Mouse (Mus musculus) neural tube, embryonic 13.5 days (tissue): ENCODE measurements around the gene Pou3f4. TPM values are rescaled to one million over a fixed set of nuclear protein-coding genes. Genes with fewer than 3 reads are reported as not detected.
"Not testable (repeated sequence)": the region's sequence is repeated elsewhere in the genome, so short reads cannot be mapped to it uniquely, and the experiment has no call there.

ENCODE experiments used
- ATAC-seq: fragments of 200-750 bp; cut with Nextera tagmentation; 2 replicates; pipeline ENCODE4 v1.8.0; 2017; ENCODE audit warnings: low read depth, mild to moderate bottlenecking, moderate TSS enrichment, moderate library complexity
- H3K27ac ChIP-seq: fragments of 300-500 bp; sonication (generic); replicated peaks from 2 replicates; pipeline ENCODE4 v1.5.1; 2015; ENCODE audit warnings: moderate library complexity, mild to moderate bottlenecking, inconsistent platforms
- H3K27me3 ChIP-seq: fragments of 300-500 bp; sonication (generic); 2 replicates; pipeline ENCODE4 v1.6.1; 2015; ENCODE audit warnings: mild to moderate bottlenecking, inconsistent platforms
- H3K36me3 ChIP-seq: fragments of 300-500 bp; sonication (generic); 2 replicates; pipeline ENCODE4 v1.6.1; 2015; ENCODE audit warnings: mild to moderate bottlenecking, inconsistent platforms
- H3K4me1 ChIP-seq: fragments of 300-500 bp; sonication (generic); replicated peaks from 2 replicates; pipeline ENCODE4 v1.6.1; 2015; ENCODE audit warnings: inconsistent platforms
- H3K4me2 ChIP-seq: fragments of 300-500 bp; sonication (generic); 2 replicates; pipeline ENCODE4 v1.6.1; 2015; ENCODE audit warnings: inconsistent platforms, mild to moderate bottlenecking, moderate library complexity
- H3K4me3 ChIP-seq: fragments of 300-500 bp; sonication (generic); 2 replicates; pipeline ENCODE4 v1.5.1; 2015; ENCODE audit warnings: mild to moderate bottlenecking, inconsistent platforms
- H3K9ac ChIP-seq: fragments of 300-500 bp; sonication (generic); 2 replicates; pipeline ENCODE4 v1.6.1; 2015; ENCODE audit warnings: moderate library complexity, mild to moderate bottlenecking, inconsistent platforms
- H3K9me3 ChIP-seq: fragments of 300-500 bp; sonication (generic); 2 replicates; pipeline ENCODE4 v1.6.1; 2016; ENCODE audit warnings: inconsistent platforms
- WGBS: fragments of 180-500 bp; shearing (Covaris S2); methylation state at CpG from one replicate; pipeline ENCODE4 v1.1.7; 2015; 5-methylcytosine and 5-hydroxymethylcytosine counted together
- polyA plus RNA-seq: library from polyadenylated mRNA; unstranded; fragments of >200 nt; fragmentation: Nextera tagmentation; extraction: Ambion mirVana; gene quantifications from 2 replicates; pipeline ENCODE4 v1.2.1, GENCODE M21; 2015

Pou3f4 gene
- 10.2 and 11.5 TPM in 2 replicates for polyA plus RNA-seq

DNA sequence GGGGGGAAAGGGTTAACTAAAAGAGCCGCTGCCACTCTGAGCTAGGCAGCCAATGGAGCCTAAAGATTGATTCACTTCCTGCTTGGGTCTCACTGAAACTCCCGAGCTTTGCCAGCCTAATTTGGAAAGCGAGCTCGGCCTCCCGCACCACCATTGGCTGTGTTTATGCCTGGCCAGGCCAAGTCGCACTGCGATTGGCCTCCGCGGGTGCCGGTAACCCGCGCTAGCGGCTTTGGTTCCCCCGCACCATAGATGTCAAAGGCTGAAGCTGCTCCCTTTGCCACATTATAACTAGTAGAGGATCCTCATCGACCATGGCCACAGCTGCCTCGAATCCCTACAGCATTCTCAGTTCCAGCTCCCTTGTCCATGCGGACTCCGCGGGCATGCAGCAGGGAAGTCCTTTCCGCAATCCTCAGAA lies at the start of gene Pou3f4:
TSS of gene Pou3f4 (plus strand) at position 130 of the 421 bp plus-strand sequence.
- 17% methylated on average over 20 of the region's 20 CpGs for WGBS
- peak within 1 kb of the TSS; percentile 93 for H3K27ac ChIP-seq
- H3K36me3 ChIP-seq, result no peaks in the 10 kb centered on the region
- H3K9ac ChIP-seq, result peak within 1 kb of the TSS; percentile 78
- peak within 1 kb of the TSS; percentile 58 for H3K4me3 ChIP-seq
- no peaks in the 10 kb centered on the region for H3K27me3 ChIP-seq
- H3K4me2 ChIP-seq, result peak within 1 kb of the TSS; percentile 57
- ATAC-seq, result peak; percentile 90
- no peaks in the 10 kb centered on the region for H3K4me1 ChIP-seq
- no peaks in the 10 kb centered on the region for H3K9me3 ChIP-seq

DNA sequence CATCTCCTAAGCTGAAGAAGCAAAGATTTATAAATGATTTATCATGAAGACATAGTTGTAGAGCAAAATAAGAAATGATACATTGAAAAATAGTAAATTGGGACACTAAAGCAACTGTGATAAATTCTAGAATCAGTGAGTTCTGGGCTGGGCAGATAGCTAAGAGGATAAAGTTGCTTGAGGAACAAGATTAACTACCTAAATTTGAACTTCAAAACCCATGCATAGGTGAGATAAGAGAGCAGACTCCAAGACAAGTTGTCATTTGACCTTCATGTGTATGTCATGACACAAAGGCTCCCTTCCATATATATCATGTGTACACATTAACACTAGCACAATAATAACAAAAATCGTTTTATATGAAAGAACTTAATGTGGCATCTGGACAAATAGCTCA lies 48.1 kb upstream of the Pou3f4 start:
- no peaks in the 10 kb centered on the region for H3K27me3 ChIP-seq
- H3K9me3 ChIP-seq, result no peaks in the 10 kb centered on the region
- WGBS, result 74% methylated on average over 1 of the region's 1 CpGs
- no peak overlapping the region for H3K4me2 ChIP-seq
- H3K4me1 ChIP-seq, result no peaks in the 10 kb centered on the region
- no peak overlapping the region for H3K4me3 ChIP-seq
- ATAC-seq, result no peak
- no peak overlapping the region for H3K27ac ChIP-seq
- H3K36me3 ChIP-seq, result no peaks in the 10 kb centered on the region
- H3K9ac ChIP-seq, result no peak overlapping the region

DNA sequence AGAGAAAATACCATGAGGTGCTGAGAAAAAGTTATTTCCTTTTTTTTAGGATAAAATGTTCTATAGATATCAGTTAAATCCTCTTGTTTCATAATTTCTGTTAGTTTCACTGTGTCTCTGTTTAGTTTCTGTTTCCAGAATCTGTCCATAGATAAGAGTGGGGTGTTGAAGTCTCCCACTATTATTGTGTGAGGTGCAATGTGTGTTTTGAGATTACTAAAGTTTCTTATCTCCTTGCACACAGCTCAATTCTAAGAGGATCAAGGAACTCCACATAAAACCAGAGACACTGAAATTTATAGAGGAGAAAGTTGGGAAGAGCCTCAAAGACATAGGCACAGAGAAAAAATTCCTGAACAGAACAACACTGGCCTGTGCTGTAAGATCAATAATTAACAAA lies 39.3 kb upstream of the Pou3f4 start:
- not testable (repeated sequence) for H3K36me3 ChIP-seq, H3K9me3 ChIP-seq, ATAC-seq, H3K27ac ChIP-seq, H3K9ac ChIP-seq, H3K4me2 ChIP-seq, H3K4me1 ChIP-seq, H3K27me3 ChIP-seq, H3K4me3 ChIP-seq

DNA sequence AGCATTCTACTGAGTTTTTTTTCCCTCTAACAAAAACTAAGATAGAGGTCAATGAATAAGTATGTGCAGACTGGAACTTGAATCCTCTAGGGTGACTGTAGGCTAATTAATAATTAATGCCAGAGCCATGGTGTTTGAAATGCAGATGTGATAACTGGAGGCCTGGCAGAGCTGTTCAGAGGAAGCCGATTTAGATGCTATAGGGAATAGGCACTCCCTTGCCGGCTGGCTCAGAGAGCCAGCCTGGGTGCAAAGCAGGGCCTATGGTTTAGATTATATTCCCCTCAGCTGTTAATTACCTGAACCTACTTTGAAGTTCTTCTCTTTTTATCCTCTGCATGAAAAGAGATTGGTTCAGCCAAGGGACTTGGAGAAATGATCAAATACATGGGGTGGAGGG lies 11.6 kb upstream of the Pou3f4 start:
- Histone ChIP-seq H3K9ac (no peak overlapping the region), H3K4me1 (no peaks in the 10 kb centered on the region), H3K27ac (no peak overlapping the region), H3K36me3 (no peaks in the 10 kb centered on the region), H3K27me3 (no peaks in the 10 kb centered on the region), H3K4me3 (no peak overlapping the region), H3K4me2 (no peak overlapping the region), H3K9me3 (no peaks in the 10 kb centered on the region)
- WGBS, result 39% methylated on average over 2 of the region's 2 CpGs
- peak; percentile 50; the same call in 1 of the 2 replicates for ATAC-seq

DNA sequence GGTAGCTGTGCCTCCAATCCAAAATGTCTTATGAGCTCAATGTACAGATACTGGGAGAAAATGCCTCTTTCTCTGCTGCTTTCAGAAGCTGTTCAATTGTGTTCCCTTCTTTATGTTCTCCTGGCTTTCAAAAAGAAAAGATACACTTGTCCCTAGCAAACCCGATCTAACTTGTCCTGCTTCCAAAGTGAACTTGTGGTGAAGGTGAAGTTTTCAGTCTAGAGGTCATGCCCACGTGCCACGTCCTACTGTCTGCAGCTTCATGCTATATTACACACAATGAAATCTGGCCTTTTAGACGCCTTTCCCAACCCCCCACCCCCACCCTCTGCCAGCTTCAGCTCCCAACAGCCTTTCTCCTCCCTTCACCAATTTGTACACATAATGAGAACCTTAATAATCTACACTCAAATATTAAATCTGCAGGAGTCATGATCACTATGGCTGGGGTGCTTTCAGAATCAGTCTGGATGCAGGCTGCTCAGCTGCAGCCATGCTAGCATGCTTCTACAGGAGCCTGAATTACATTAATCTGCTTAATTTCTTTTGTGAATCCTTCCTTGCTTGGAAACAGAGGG lies 4.0 kb upstream of the Pou3f4 start:
- Histone ChIP-seq H3K9me3 (no peaks in the 10 kb centered on the region), H3K9ac (0 out of 2 replicates have a peak overlapping the region, but pooled peaks have one; percentile 43), H3K36me3 (no peaks in the 10 kb centered on the region), H3K27me3 (no peaks in the 10 kb centered on the region), H3K4me1 (no peaks in the 10 kb centered on the region), H3K27ac (peak overlapping the region; percentile 75), H3K4me3 (peak overlapping the region; percentile 10; the same call in 1 of the 2 replicates), H3K4me2 (peak overlapping the region; percentile 57)
- 22% methylated on average over 4 of the region's 4 CpGs for WGBS
- no peak for ATAC-seq

DNA sequence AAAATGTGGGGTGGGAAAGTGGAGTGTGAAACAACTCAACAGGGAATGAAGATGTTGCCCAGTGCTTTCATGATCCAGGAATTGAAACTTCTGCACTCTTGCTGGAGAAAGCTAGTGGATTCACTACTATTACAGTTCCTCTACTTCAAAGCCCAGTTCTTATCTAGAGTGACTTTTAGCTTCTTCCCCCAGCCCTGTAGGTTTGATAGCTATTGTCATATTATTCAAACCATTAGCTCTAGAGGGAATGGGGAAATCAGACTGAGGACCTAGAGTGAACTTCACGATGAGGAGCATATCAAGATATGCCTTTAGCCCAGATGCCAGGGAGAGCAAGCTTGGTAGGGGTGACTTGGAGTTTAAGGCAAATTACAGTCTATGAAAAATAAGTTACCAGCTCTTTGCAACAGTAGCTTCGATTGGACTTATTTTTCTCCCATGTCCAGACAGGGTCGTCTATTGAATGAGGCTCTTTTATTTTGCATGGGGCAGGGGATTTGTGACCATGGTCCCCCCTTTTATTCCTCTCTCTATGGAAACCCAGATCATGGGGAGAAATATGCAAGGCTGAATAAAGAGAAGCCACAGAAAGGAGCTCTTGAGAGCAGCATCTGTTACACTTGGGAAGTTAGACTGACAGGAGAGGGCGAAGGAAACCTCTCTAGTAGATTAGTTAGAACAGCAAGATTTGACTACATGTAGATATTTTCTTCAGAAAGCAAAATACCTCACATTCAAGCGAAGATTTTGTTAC lies 3.1 kb upstream of the Pou3f4 start:
- Histone ChIP-seq H3K9me3 (no peaks in the 10 kb centered on the region), H3K27ac (peak overlapping the region; percentile 75), H3K9ac (no peak overlapping the region), H3K4me1 (no peaks in the 10 kb centered on the region), H3K27me3 (no peaks in the 10 kb centered on the region), H3K4me3 (peak overlapping the region; percentile 27), H3K4me2 (peak overlapping the region; percentile 57), H3K36me3 (no peaks in the 10 kb centered on the region)
- ATAC-seq, result no peak
- WGBS, result 26% methylated on average over 5 of the region's 5 CpGs

DNA sequence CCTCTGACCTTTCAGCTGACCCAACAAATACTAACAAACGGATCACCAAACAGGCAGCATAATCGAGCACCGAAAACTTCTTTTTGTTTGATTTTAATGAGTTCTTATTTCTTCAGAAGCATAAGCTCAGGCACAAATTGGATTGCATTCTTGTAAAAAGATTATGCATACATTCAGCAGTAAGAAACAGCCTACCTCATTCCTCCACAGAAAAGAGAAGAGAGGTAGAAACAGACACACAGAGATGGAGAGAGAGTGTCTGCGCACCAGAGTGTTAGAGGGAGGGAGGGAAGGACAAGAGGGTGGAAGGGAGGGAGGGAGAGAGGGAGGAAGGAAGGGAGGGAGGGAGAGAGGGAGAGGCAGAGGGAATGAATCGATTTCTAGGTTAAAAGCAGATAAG lies 2.0 kb upstream of the Pou3f4 start:
- peak overlapping the region; percentile 27 for H3K4me3 ChIP-seq
- H3K36me3 ChIP-seq, result no peaks in the 10 kb centered on the region
- ATAC-seq, result no peak
- H3K9ac ChIP-seq, result peak overlapping the region; percentile 61
- H3K4me1 ChIP-seq, result no peaks in the 10 kb centered on the region
- H3K9me3 ChIP-seq, result no peaks in the 10 kb centered on the region
- peak overlapping the region; percentile 57 for H3K4me2 ChIP-seq
- H3K27me3 ChIP-seq, result no peaks in the 10 kb centered on the region
- 30% methylated on average over 5 of the region's 5 CpGs for WGBS
- H3K27ac ChIP-seq, result peak overlapping the region; percentile 75

DNA sequence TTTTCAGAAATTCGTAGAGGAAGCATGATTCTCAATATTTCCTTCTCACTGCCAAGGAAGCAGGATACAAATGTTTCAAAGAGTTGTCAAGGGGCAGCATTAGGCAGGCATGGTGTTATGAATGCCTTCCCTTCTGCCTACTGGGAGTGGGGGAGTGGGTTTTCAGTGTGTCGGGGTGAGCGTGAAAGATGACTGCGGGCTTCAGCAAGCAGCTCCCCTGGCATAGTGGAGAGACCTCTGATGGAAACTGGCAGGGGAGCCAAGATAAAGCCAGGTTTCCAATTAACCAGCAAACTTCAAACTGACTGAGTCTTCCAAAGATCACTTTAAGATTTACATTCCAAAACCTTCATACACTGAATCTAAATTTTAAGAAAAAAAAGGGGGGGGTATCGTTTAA lies 679 bp upstream of the Pou3f4 start:
- 21% methylated on average over 5 of the region's 5 CpGs for WGBS
- H3K27me3 ChIP-seq, result no peaks in the 10 kb centered on the region
- ATAC-seq, result no peak
- H3K27ac ChIP-seq, result peak overlapping the region; percentile 77
- no peaks in the 10 kb centered on the region for H3K36me3 ChIP-seq
- peak overlapping the region; percentile 58 for H3K4me3 ChIP-seq
- H3K4me2 ChIP-seq, result peak overlapping the region; percentile 57
- H3K9ac ChIP-seq, result peak overlapping the region; percentile 44
- H3K4me1 ChIP-seq, result no peaks in the 10 kb centered on the region
- no peaks in the 10 kb centered on the region for H3K9me3 ChIP-seq

DNA sequence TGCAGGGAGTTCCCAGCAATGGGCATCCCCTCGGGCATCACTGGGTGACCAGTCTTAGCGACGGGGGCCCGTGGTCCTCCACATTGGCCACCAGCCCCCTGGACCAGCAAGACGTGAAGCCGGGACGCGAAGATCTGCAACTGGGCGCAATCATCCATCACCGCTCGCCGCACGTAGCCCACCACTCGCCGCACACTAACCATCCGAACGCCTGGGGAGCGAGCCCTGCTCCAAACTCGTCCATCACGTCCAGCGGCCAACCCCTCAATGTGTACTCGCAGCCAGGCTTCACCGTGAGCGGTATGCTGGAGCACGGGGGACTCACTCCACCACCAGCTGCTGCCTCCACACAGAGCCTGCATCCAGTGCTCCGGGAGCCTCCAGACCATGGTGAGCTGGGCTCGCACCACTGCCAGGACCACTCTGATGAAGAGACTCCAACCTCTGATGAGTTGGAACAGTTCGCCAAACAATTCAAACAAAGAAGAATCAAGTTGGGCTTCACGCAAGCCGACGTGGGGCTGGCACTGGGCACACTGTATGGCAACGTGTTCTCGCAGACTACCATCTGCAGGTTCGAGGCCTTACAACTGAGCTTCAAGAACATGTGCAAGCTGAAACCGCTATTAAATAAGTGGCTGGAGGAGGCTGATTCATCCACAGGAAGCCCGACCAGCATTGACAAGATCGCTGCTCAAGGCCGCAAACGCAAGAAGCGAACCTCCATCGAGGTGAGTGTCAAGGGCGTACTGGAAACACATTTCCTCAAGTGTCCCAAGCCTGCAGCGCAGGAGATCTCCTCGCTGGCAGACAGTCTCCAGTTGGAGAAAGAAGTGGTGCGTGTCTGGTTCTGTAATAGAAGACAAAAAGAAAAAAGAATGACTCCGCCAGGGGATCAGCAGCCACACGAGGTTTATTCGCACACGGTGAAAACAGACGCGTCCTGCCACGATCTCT lies 790 bp downstream of the Pou3f4 start:
- ATAC-seq, result peak; percentile 61
- Histone ChIP-seq H3K9ac (peak overlapping the region; percentile 78), H3K4me1 (no peaks in the 10 kb centered on the region), H3K9me3 (no peaks in the 10 kb centered on the region), H3K36me3 (no peaks in the 10 kb centered on the region), H3K4me2 (peak overlapping the region; percentile 57), H3K27ac (peak overlapping the region; percentile 93), H3K27me3 (no peaks in the 10 kb centered on the region), H3K4me3 (peak overlapping the region; percentile 58)
- WGBS, result 15% methylated on average over 52 of the region's 52 CpGs

DNA sequence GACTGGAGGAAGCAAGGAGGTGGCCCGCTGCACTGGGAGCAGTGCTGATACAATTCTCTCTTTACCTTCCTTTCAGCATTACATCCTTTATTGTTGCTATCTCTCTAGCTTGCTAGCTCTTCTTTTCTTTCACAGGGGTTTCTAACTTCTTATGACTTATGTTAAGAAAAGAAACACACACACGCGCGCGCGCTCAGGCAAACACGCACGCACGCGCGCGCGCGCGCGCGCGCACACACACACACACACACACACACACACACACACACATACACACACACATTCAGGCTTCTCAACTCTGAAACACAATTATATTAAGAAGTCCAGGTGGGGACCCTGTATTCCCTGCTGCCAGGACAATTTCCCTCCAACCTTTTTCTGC lies 1.5 kb downstream of the Pou3f4 start:
- Histone ChIP-seq H3K4me2 (peak overlapping the region; percentile 57), H3K4me1 (no peaks in the 10 kb centered on the region), H3K27me3 (no peaks in the 10 kb centered on the region), H3K27ac (peak overlapping the region; percentile 93), H3K9ac (peak overlapping the region; percentile 78), H3K4me3 (peak overlapping the region; percentile 58), H3K36me3 (no peaks in the 10 kb centered on the region), H3K9me3 (no peaks in the 10 kb centered on the region)
- ATAC-seq, result no peak
- 36% methylated on average over 18 of the region's 18 CpGs for WGBS

DNA sequence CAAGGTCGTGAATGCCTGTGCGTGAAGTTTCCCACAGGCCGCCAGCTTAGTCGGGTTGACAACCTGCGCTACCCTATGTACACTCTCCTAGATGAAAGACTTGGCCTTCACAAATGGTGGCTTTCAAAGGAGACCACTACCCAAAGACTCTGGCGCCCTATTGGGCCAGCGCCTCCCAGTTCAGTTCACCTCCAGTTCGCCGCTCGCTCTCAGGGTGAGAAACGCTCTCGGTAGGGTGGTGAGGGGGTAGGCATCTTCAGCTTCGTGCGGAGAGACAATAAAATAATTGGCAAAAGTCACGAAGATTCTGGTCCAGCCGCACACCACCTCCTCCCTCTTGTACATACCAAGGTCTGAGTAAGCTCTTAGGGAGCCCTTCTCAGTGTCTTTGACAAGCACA lies 2.5 kb downstream of the Pou3f4 start:
- Histone ChIP-seq H3K27ac (peak overlapping the region; percentile 93), H3K27me3 (no peaks in the 10 kb centered on the region), H3K4me3 (peak overlapping the region; percentile 58), H3K4me1 (no peaks in the 10 kb centered on the region), H3K9ac (peak overlapping the region; percentile 78), H3K36me3 (no peaks in the 10 kb centered on the region), H3K4me2 (peak overlapping the region; percentile 57), H3K9me3 (no peaks in the 10 kb centered on the region)
- ATAC-seq, result no peak
- WGBS, result 17% methylated on average over 16 of the region's 16 CpGs

DNA sequence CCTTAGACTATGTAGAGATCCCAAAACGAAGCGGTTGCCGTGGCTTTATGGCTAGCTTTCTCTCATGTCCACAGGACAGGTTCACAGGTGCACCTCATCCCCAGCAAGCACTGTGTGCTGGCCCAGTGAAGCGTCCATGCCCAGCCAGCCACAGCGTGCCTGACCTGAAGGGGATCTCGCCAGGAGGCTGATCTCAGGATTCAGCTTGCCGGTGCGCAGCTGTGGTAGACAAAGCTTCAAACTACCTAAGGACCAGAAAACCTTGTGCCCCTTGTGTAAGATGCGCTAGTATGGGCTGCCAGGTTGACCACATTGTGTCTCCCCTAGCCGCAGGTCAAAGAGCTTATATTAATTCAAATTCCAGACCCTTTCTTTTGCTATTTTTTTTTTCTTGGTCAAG lies 3.1 kb downstream of the Pou3f4 start:
- 21% methylated on average over 10 of the region's 10 CpGs for WGBS
- H3K4me3 ChIP-seq, result peak overlapping the region; percentile 58
- peak overlapping the region; percentile 93 for H3K27ac ChIP-seq
- H3K4me1 ChIP-seq, result no peaks in the 10 kb centered on the region
- peak overlapping the region; percentile 78 for H3K9ac ChIP-seq
- ATAC-seq, result no peak
- H3K4me2 ChIP-seq, result peak overlapping the region; percentile 57
- H3K36me3 ChIP-seq, result no peaks in the 10 kb centered on the region
- no peaks in the 10 kb centered on the region for H3K9me3 ChIP-seq
- no peaks in the 10 kb centered on the region for H3K27me3 ChIP-seq
